Mouse (Mus musculus) mesoderm, embryonic 11.5 days (tissue): ENCODE measurements around the gene Snrk.

Source experiments
- DNase-seq: peaks from one replicate; pipeline ENCODE4 v3.0.0-alpha.2; 2012; ENCODE audit warnings: low read depth, low spot score

Snrk gene

DNA sequence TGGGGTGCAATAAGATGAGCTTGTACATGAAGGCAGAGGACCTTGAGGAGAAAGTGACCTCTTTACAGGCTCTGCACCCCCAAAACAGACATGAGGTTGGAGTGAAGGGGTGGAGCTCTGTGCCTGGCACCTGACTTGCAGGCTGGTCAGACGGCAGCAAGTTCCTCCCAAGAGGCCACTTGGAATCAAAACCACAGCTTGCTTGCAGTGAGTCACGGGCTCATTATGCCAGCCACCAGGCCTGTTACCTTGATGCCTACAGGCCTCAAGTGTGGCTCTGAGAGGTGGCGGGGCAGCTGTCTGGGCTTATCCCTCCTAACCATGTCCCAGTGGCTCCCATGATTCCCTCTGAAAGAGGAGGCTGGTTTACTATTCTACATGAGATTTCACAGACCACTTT is 63.0 kb downstream of the Snrk start:
- DNase-seq, result no peak

DNA sequence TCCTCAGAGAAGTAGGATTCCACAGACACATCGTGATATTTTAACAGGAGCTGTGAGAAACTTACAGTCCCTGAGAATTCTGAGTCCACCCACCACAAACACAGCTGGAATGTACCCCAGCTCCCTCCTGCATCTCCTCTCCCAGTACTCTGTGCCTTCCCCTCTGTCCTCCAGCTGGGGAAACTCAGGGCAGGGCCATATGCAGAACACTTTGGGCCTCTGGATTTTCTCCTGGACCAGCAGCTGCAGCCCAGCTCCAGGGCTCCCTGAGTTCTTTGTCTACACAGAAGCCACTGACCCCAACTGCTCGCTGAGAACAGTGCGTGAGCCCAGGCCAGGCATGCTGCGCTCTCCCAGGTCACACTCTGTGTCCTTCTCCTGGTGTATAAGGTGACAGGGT is 66.0 kb downstream of the Snrk start:
- DNase-seq, result no peak

DNA sequence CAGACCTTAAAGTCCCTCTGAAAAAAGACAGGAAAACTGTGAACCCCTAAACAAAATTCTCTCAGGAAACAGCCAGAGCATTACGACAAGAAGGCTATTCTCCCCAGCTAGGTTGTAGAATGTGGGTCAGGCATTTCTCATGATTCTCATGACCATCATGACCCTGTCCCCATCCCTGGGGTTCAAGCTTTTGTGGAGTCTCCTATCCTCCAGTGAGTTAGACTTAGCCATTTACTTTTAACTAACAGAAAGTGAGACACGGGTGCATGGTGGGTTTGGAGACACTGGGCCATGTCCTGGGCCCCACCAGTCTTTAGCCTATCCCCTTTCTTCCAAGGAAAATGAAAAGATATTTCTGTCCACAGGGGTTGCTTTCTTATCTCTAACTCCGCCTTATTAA is 67.3 kb downstream of the Snrk start:
- DNase-seq, result no peak

DNA sequence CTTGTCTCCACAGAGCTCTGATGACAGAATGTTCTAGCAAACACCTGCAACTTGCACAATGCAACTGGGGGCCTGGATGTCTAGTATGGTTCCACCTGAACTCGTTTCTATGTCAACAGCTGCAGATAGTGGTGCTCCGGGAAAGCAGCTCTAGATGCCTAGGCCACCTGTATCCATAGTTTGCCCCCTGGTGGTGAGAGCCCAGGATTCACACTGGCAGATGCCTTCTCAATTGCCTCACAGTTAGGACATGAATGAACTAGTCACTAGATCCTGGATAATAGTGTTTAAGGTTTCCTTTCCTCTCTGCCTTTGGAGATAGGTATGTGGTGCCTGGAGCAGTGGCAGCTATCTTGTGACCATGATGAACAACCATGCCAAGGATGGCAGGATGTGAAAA is 68.0 kb downstream of the Snrk start:
- DNase-seq, result peak; percentile 58

DNA sequence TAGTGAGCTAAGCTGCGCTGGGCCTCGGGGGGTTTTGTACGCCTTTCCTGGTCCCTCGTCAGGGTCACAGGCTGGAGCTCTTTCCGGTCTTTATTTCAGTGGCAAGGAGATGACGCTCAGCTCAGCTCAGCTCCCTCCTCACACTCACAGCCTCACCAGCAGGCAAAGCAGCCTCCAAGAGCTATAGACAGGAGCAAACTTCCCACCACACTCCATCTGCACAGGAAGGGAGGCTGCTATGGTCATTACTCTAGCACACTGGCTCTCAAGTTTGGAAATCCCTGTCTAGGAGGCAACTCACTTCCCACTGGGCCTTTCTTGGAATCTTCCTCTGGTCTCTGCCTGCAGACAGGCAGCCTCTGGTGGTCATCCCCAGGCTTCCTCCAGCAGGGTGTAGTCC is 68.9 kb downstream of the Snrk start:
- no peak for DNase-seq

DNA sequence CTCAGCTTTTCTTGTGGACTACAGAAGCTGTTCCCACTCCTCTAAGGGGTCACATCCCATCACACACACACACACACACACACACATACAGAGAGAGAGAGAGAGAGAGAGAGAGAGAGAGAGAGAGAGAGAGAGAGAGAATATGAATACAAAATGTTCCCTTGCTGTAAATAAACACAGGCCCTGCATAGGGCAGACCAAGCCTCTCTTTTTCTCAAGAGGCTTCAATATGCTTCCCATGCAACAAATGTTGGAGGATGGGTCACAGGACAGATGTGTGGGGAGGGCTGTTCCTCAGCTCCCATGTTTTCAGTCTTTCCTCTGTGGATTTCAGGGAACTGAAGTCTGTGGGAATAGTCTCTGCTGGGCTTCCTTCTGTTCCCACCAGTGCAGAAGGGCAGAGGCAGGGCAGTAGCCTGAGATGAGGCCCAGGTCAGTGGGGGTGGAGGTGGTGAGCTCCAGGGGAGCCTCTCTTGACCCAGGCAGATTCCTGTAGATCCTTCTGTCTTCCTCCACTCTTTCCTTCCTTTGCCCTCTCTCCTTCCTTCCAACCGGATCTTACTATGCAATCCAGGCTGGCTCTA is 69.7 kb downstream of the Snrk start:
- DNase-seq, result no peak

DNA sequence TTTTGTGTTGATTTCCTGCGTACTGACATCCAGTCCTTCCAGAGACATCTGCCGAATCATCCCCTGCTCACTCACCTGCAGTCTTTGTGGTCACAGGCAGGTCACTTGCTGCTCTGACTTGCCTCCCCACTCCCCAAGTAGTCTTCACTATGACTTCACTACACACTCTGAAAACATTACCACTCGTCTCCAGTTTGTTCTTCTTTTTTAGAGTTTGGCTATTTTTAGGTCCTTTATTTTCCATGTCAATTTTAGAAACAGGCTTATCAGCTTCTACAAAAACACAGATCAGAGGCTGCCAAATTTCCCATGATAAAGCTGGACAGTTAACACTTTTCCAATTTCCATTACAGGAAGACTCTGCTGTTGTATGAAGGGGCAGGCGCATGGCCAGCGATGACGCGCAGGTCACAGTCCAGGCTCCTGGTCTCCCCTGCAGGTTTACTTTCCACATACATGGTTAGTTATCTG is 70.4 kb downstream of the Snrk start:
- DNase-seq, result no peak

DNA sequence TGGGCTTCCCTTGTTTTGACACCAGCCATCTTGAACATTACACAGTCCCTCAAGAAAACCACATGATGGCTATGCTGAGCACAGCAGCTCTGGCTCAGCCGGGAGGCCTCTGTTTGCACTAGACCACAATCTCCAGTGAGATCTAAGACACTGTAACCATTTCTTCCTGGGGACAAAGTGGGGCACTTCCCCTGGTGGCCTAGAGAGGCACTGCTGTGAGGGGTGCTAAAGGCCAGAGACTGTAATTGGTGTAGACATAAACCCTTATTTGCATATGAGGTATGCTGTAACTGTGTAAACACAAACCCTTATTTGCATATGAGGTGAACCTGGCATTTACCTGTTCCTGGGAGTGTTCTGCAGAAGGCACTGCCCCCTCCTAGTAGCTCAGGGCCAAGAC is 71.7 kb downstream of the Snrk start:
- no peak for DNase-seq

DNA sequence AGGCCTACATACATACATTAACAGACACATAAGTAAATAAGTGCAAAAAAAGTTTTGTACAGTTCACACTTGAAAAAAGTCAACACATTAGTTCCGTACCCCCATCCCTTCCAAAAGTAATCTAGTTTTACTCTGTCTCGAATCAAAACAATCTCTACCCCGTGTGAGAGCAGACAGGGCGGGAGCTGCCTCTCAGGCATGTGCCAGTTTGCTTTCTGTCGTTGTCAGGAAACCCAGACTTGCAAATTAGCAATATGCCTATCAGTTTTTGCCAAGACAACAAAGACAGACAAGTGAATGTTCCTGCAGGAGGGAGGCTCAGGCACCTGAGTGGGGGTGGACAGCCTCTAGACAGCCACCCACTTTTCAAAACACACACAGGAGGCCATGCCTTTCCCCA is 76.3 kb downstream of the Snrk start:
- no peak for DNase-seq

DNA sequence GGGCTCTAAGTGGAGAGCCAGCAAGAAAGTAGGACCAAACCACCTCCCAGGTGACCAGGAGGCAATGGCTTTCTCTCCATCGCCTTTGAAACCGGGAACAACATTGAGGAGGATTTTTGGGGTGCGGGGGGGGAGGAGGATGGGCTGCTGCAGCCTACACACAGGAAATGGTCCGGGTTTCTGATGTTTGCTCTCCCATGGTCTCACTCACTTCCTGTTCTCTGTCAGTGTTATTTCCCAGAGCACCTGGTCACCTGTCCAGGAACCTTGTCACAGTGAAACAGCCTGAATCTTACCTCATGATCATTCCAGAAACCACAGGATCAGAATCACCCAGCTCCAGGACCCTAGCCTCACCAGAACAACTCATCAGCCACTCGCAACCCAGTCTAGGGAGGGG is 76.8 kb downstream of the Snrk start:
- no peak for DNase-seq

DNA sequence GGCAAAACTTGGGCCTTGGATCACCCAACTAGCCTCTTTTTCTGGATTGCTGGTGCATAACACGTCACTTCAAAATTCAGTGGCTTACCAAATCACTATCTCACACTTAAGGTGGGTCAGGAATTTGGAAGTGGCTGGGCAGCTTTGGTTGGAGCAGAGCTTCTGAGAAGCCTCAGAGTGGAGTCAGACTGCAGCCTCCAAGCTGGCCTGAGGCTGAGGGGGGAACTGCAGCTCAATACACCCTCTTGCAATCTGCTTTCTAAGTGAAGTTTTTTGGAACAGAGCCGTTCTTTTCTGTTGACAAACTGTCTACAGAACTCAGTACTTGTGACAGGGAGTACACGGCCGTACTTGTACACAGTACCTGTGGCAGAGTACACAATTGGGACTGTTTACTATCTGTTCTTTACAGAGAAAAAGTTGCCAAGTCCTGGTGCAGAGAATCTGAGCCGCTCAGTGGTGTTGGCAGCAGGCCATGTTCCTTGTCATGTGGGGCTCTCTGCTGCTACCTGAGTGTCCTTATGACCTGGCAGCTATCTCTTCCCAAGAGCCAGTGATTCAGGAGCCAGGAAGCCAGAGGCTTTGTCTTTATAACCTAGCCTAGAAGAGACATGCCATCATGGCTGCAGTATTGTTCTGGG is 78.1 kb downstream of the Snrk start:
- DNase-seq, result no peak

DNA sequence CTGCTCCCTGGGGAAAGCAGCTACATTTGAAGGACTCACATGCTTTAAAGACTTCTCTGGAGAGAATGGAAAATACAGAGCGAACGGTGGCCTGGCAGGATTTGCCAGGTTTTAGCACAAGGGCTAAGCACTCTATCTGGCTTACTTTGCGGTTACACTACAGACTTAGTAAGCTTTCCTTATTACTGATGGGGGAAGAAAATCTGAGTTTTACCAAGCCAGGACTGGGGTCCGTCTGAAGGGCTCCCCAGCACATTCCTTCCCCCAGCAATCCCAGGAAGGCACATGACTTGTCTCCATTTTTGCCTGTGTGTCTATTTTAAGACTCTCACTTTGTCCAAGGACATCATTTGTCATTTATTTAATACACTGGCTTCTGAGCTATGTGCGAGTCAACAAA is 80.0 kb downstream of the Snrk start:
- no peak for DNase-seq

DNA sequence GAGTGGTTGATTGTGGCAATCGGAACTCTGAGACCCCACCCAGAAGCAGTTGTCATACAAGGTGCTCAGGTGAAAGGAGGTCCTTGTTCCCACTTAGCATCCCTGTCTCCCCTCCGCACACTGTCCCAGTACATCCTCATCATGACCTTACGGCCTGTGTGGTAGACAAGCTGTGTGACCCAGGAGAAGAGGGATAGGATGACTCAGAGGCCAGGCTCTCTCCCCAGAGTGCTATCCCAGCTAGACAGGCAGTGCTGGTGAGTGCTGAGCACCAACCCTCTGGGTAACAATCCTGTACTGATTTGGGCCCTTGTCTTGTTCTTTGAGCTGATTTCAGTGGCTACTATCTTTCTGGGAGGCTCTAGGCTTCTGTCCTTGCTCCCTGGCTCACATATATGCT is 81.6 kb downstream of the Snrk start:
- DNase-seq, result no peak

DNA sequence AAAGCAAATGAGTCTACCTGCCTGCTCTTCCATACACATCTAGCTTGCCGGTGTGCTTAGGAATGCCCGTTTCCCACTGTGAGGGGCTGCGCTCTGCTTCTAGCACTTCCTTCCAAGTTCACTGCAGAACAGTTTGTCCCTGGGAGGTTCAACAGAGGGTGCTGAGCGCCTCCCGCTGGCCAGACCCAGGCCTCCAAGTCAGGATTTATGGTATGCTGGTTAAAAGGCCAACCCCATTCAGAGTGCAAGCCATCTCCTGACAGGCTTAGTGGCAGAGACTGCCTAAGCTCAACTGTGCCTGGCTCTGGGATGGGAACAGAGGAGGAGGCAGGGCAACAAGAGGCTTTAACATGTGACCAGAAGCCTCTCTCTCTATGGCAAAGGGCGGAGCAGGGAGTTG is 82.2 kb downstream of the Snrk start:
- peak; percentile 58 for DNase-seq

DNA sequence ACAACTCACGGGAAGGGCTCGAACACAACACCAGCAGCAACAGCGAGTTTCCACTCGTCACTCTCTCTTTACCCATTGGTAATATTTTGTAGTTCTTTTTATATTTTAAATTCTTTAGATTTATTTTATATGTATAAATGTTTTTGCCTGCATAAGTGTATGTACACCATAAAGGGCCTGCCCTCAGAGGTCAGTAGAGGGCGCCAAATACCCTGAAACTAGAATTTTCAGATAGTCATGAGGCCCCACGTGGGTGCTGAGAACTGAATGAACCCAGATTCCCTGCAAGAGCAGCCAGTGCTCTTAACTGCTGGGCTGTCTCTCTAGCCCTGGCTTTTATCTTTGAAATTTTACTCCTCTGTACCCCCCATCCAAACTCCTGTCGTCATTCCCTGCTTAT is 87.4 kb downstream of the Snrk start:
- DNase-seq, result peak; percentile 40

DNA sequence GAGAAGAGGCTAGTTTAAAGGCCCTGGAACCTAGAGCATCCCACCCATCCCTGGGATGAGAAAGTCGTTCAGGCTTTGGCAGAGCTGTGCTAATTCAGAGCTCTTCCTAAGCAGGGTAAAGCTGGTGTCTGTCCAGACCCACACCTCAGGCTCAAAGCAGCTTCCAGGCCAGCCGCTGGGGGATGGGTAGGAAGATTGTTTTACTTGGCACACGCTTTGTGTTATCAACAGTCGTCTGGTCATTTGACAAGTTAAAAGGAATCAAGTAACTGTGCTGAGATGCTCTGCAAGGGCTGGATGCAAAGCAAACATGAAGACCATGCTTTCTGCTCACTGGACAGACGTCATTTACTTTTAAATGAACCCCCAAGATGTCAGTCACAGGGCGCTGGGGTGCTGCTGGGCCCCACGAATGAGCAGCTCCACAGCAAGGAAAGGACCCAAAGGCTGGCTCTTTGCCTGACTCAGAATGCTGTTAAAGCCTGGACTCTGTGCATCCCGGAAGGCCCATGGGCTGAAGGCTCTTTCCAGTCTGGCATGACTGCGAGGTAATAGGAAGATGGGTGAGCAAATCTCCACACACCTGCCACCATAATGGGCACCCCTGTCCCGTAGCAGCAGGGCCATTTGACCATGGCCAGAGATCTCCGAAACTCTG is 88.6 kb downstream of the Snrk start:
- DNase-seq, result no peak

DNA sequence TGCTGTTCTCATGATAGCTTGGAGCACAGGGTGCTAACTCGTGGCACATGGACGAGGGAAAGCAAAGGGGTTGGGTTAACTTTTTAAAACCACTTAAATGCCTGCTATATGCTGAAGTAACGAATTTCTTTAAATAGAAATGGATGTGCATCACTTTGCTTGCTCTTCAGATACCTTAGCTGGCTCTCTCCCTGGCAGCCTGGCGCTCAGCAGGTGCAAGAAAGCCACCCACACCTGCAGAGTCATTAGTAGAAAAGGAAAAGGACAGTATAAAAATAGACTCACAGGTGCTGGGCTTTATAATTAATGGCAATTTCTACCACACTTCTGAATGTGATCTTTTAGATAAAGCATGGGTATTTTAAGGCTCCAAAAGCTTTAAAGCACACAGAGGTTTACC is 91.2 kb downstream of the Snrk start:
- DNase-seq, result no peak

DNA sequence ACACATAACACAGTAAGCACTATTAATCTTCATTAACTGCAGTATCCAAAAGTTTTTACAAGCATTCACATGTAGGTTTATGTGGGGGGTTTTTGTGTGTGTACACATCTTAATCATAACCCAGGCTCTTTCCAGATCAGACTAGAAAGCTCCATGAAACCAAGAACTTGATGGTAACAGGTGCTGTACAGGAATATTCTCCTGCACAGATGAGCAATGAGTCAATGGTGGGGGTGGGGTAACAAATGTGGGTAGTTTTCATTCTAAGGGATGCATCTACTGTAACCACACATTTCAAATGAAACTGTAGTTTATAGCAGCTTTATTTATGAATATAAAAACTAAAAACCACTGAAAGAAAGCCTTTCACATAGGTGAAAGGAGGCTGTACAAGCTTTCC is 98.1 kb downstream of the Snrk start:
- DNase-seq, result no peak

DNA sequence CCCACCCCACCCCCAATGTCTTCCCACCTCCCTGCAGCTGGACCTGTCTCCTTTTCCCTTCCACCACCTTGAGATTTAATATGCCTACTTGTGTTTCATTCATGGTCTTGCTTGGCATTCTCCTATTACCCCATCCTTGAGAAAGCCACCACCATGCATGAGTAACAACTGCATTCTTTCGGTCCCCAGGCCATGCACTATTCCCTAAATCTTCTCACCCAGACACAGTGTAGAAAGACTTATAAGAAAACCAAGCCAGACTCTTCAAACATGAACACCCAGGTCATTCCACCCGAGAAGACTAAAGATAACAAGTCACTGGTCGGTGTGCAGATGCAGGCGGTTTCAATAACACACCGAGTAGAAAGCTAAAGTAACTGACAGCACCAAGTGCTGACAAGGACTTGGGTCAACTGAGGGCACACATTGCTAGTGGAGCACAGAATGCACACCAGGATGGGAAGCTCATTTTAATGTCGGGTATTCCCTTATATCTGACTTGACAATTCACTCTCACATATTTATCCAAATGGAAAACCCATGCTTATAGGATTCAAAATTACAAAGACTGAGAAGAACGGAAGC is 100.0 kb downstream of the Snrk start:
- DNase-seq, result no peak
